Mouse (Mus musculus): ENCODE results near the gene Vasp. TPM values are rescaled to one million over a fixed set of nuclear protein-coding genes. Genes with fewer than 3 reads are reported as not detected.

Vasp gene
- total RNA-seq, 2 experiments from 2014 or later, result 26.7 to 27.7 TPM

GRCm38 (mm10) chr7:19211041-19211675 lies 60.5 kb downstream of the Vasp start:
- DNase-seq, result peak in 1 of 2 experiments; percentile 63

GRCm38 (mm10) chr7:19210010-19210409 lies 61.6 kb downstream of the Vasp start:
- no peak for DNase-seq

- no peak for DNase-seq
Observed at GRCm38 (mm10) chr7:19209494-19209893, 62.1 kb downstream of the Vasp start.

- DNase-seq, result peak in 1 of 2 experiments; percentile 81
Observed at GRCm38 (mm10) chr7:19208944-19209472, 62.6 kb downstream of the Vasp start.

- DNase-seq, result no peak
Observed at GRCm38 (mm10) chr7:19208201-19208910, 63.3 kb downstream of the Vasp start.

Other genes with a start within 250 kb of the Vasp start
- not detected for gene Foxa3, start 248.3 kb downstream of the Vasp start, total RNA-seq (2021)
- 10 to 100 TPM; 85.2 to 93.9 TPM for gene Sympk, start 247.4 kb downstream of the Vasp start, total RNA-seq (2021)
- gene Rsph6a, start 217.1 kb downstream of the Vasp start, total RNA-seq (2021), result not detected
- gene Dmwd, start 195.6 kb downstream of the Vasp start, total RNA-seq (2021), result 10 to 100 TPM; 44.6 to 46.6 TPM
- 100 to 1,000 TPM; 503 to 516 TPM for gene Dmpk, start 188.0 kb downstream of the Vasp start, total RNA-seq (2021)
- 1 to 10 TPM; 5.6 to 6.8 TPM for gene Six5, start 177.2 kb downstream of the Vasp start, total RNA-seq (2021)
- gene Gm4969, start 153.4 kb downstream of the Vasp start, total RNA-seq (2021), result not detected
- gene Fbxo46, start 152.0 kb downstream of the Vasp start, total RNA-seq (2021), result 1 to 10 TPM; 5.5 to 5.7 TPM
- gene Qpctl, start 122.5 kb downstream of the Vasp start, total RNA-seq (2021), result 1 to 10 TPM; 4.0 to 4.2 TPM
- gene Snrpd2, start 122.1 kb downstream of the Vasp start, total RNA-seq (2021), result 10 to 100 TPM; 60.8 to 61.3 TPM
- gene Gipr, start 105.7 kb downstream of the Vasp start, total RNA-seq (2021), result under 1 TPM in 1 of 2 experiments, not detected in 1; 0.13 TPM
- 10 to 100 TPM; 36.7 to 38.7 TPM for gene Eml2, start 95.4 kb downstream of the Vasp start, total RNA-seq (2021)
- 1 to 10 TPM; 5.5 to 7.1 TPM for gene Gpr4, start 59.3 kb downstream of the Vasp start, total RNA-seq (2021)
- 10 to 100 TPM; 65.1 to 70.8 TPM for gene Opa3, start 43.5 kb downstream of the Vasp start, total RNA-seq (2021)
- not detected for gene Ppm1n, start 8.2 kb upstream of the Vasp start, total RNA-seq (2021)
- 100 to 1,000 TPM; 124 to 132 TPM for gene Rtn2, start 10.8 kb upstream of the Vasp start, total RNA-seq (2021)
- gene Fosb, start 38.2 kb upstream of the Vasp start, total RNA-seq (2021), result 1 to 10 TPM in 1 of 2 experiments, under 1 TPM in 1; 0.62 to 1.0 TPM
- 10 to 100 TPM; 43.5 to 50.3 TPM for gene Ercc1, start 73.0 kb upstream of the Vasp start, total RNA-seq (2021)
- 1 to 10 TPM; 9.6 to 10.0 TPM for gene Cd3eap, start 87.7 kb upstream of the Vasp start, total RNA-seq (2021)
- 10 to 100 TPM; 38.2 to 42.9 TPM for gene Ppp1r13l, start 87.9 kb upstream of the Vasp start, total RNA-seq (2021)
- gene Ercc2, start 110.2 kb upstream of the Vasp start, total RNA-seq (2021), result 10 to 100 TPM in 1 of 2 experiments, 1 to 10 TPM in 1; 7.6 to 10.4 TPM
- under 1 TPM; 0.32 to 0.46 TPM for gene Klc3, start 132.3 kb upstream of the Vasp start, total RNA-seq (2021)
- 1,000 to 10,000 TPM; 3,672 to 3,752 TPM for gene Ckm, start 133.0 kb upstream of the Vasp start, total RNA-seq (2021)
- 10 to 100 TPM; 21.3 to 22.1 TPM for gene Mark4, start 187.0 kb upstream of the Vasp start, total RNA-seq (2021)
- 1 to 10 TPM in 1 of 2 experiments, under 1 TPM in 1; 0.77 to 1.1 TPM for gene Exoc3l2, start 191.5 kb upstream of the Vasp start, total RNA-seq (2021)
- gene Bloc1s3, start 236.6 kb upstream of the Vasp start, total RNA-seq (2021), result 1 to 10 TPM; 2.7 to 2.8 TPM
- 10 to 100 TPM; 44.3 to 45.3 TPM for gene Trappc6a, start 236.6 kb upstream of the Vasp start, total RNA-seq (2021)
- gene Nkpd1, start 246.0 kb upstream of the Vasp start, total RNA-seq (2021), result under 1 TPM in 1 of 2 experiments, not detected in 1; 0.18 TPM